Mouse (Mus musculus): Measurements from ENCODE around the gene Ugcg. TPM values are rescaled to one million over a fixed set of nuclear protein-coding genes. Genes with fewer than 3 reads are reported as not detected.
"Not testable (repeated sequence)": the region's sequence is repeated elsewhere in the genome, so short reads cannot be mapped to it uniquely, and the experiment has no call there.

Gene Ugcg
- polyA plus RNA-seq, 1 experiment = 22.3 TPM

DNA sequence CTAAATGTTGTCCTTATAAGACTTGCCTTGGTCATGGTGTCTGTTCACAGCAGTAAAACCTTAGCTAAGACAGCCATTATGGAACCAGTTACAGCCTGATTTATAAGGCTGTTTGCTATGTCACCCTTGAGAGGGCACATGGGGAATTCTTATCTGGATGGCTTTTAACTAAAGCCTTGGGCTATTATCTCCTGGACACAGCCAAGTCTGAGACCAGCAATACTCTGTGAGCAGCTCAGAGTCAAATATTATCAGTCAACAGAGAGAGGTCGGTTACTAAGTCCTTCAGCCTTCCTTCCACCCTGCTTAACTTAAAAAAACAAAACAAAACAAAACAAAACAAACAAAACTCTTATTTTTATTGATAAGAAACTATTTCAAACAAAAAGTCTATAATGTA lies 58.5 kb downstream of the Ugcg start:
- TF ChIP-seq POLR2A (IDR thresholded peaks at IDR 0.05; ENCODE audit: borderline replicate concordance, low read depth, low read length) (no peak), CTCF (IDR thresholded peaks at IDR 0.05; ENCODE audit: low read depth, low read length) (no peak)
- no peak overlapping the region for H3K4me3 ChIP-seq (ENCODE audit: insufficient read depth, low read length)
- H3K4me1 ChIP-seq (ENCODE audit: control insufficient read depth, insufficient read depth, low read length) = peaks cover 18% of the 10 kb centered on the region
- H3K27ac ChIP-seq (ENCODE audit: insufficient read depth, low read depth, low read length) = no peak overlapping the region

DNA sequence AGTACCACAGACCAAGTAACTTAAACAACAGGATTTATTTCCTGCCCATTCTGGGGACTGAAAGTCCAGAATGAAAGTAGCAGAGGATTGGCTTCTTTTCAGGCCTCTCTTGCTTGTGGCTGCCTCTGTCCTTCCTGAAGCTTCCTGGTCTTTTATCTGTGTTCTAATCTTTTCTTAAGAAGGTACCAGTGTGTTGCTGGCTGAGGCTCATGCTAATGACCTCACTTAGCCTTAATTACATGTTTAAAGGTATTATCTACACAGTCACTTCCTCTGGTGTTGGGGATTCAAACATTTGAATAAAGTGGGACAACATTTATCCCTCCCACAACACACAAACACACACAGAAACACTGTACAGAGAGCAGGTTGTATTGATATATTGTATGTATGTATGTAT lies 59.0 kb downstream of the Ugcg start:
- TF ChIP-seq CTCF (IDR thresholded peaks at IDR 0.05; ENCODE audit: low read depth, low read length) (no peak), POLR2A (IDR thresholded peaks at IDR 0.05; ENCODE audit: borderline replicate concordance, low read depth, low read length) (no peak)
- H3K4me3 ChIP-seq (ENCODE audit: insufficient read depth, low read length) = no peak overlapping the region
- no peak overlapping the region for H3K27ac ChIP-seq (ENCODE audit: insufficient read depth, low read depth, low read length)
- peaks cover 23% of the 10 kb centered on the region for H3K4me1 ChIP-seq (ENCODE audit: control insufficient read depth, insufficient read depth, low read length)

DNA sequence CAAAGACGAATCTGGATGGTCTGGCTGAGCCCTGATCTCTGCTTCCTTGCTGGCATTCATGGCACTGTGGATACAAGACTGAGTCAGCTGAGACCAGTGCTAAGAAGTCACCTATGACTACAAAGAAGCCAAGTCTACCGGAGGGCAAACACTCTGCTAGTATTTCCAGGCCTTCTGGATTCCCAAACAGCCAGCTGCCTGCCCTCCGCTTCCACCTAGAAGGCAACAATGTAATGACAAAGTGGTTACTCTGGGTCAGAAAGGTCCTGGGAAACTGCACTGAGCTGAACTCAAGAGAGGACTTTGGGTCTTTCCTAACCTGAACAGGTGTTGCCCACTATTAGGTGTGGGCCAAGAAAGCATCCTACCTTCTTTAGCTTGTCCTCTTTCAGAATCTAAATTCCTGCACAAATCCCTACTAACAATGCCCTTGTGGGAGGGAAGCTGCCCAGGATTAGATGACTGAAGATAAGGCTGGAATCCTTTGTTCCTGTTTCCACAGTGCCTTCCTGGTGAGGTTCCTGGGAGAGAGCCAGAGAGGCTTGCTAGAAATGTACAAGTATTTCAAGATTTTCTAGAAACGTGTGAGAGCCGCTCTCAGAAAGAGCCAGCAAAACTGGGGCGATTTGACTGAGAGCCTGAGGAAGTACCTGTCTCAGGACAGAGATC lies 63.5 kb downstream of the Ugcg start:
- Histone ChIP-seq H3K4me1 (ENCODE audit: control insufficient read depth, insufficient read depth, low read length) (peaks cover 34% of the 10 kb centered on the region), H3K4me3 (ENCODE audit: insufficient read depth, low read length) (no peak overlapping the region), H3K27ac (ENCODE audit: insufficient read depth, low read depth, low read length) (no peak overlapping the region)
- TF ChIP-seq POLR2A (IDR thresholded peaks at IDR 0.05; ENCODE audit: borderline replicate concordance, low read depth, low read length) = no peak
- no peak for TF ChIP-seq CTCF (IDR thresholded peaks at IDR 0.05; ENCODE audit: low read depth, low read length)

DNA sequence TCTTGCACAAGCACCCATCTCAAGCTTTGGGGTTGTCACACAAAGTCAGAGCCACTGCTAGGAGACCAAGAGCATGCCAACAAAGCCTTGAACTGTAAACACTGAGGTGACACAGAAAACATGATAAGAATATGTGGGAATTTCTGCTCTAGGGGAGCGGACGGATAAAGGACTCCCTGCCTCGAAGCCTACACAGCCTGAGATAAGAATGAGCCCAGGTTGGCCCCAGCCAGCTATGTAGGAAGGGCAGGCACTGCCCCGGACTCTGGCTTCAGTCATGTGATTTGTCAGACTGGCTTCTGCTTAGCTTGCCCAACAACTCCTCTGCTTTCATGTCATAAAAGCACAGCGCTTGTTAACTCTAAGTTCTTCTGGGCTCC lies 64.0 kb downstream of the Ugcg start:
- Histone ChIP-seq H3K4me1 (ENCODE audit: control insufficient read depth, insufficient read depth, low read length) (peaks cover 34% of the 10 kb centered on the region), H3K4me3 (ENCODE audit: insufficient read depth, low read length) (no peak overlapping the region), H3K27ac (ENCODE audit: insufficient read depth, low read depth, low read length) (no peak overlapping the region)
- no peak for TF ChIP-seq CTCF (IDR thresholded peaks at IDR 0.05; ENCODE audit: low read depth, low read length)
- TF ChIP-seq POLR2A (IDR thresholded peaks at IDR 0.05; ENCODE audit: borderline replicate concordance, low read depth, low read length) = no peak

DNA sequence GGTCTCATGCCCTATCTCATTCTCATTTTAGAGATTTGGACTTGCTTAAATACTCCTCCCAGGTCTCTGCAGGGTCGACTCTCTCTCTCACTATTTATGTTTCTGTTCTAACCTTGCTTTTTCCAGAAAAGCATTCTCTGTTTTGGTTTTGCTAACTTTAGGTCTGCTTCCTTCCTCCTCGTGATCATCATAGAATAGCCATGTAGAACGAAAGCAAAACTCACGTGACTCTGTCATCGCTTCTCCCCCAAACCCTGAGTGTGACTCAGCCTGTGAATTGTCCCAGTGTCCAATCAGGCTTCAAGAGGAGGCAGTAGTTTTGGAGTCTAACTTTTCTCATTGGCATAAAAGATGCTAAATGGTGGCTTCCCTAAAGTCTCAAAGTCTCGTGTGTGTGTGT lies 65.3 kb downstream of the Ugcg start:
- Histone ChIP-seq H3K4me1 (ENCODE audit: control insufficient read depth, insufficient read depth, low read length) (peaks cover 40% of the 10 kb centered on the region), H3K4me3 (ENCODE audit: insufficient read depth, low read length) (no peak overlapping the region), H3K27ac (ENCODE audit: insufficient read depth, low read depth, low read length) (peak overlapping the region; percentile 64)
- TF ChIP-seq CTCF (IDR thresholded peaks at IDR 0.05; ENCODE audit: low read depth, low read length) (no peak), POLR2A (IDR thresholded peaks at IDR 0.05; ENCODE audit: borderline replicate concordance, low read depth, low read length) (no peak)

DNA sequence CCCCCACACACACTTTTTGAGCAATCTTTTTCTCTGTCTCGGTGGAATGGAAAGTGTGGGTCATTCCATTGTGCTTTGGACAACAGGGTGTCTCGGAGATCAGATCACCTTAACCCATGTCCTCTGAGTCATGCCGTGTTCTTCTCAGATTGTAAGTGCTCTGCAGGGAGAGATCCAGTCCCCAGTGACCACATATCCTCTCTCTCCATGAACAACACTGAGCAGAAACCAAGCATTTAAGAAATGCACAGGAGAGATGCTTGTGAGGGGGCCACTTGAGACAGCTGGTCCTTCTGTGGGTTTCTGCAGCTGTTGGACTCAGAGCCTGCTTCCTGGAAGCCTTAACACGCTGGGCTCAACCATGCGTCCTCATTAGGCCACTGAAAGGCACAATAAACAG lies 66.9 kb downstream of the Ugcg start:
- Histone ChIP-seq H3K4me1 (ENCODE audit: control insufficient read depth, insufficient read depth, low read length) (peaks cover 51% of the 10 kb centered on the region), H3K27ac (ENCODE audit: insufficient read depth, low read depth, low read length) (no peak overlapping the region), H3K4me3 (ENCODE audit: insufficient read depth, low read length) (no peak overlapping the region)
- TF ChIP-seq CTCF (IDR thresholded peaks at IDR 0.05; ENCODE audit: low read depth, low read length) = no peak
- TF ChIP-seq POLR2A (IDR thresholded peaks at IDR 0.05; ENCODE audit: borderline replicate concordance, low read depth, low read length) = no peak

DNA sequence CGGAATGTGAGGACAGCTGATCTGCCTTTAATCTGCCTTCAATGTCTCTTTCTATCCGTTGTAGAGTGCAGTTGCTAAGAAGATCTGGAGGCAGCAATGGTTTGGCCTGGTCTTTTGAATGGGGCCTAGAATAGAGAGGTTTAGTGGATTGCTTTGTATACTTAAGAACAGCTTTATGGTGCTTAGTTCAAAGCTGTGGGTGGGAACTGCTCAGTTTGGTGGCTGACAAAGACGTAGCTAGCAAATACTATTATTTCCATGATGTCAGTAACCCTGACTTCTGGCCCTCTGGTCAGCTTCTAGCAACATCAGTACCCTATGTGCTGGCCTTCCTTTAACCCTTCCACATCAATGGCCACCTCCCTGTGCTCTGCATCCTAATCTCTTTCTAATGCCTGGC lies 68.8 kb downstream of the Ugcg start:
- peaks cover 48% of the 10 kb centered on the region for H3K4me1 ChIP-seq (ENCODE audit: control insufficient read depth, insufficient read depth, low read length)
- TF ChIP-seq POLR2A (IDR thresholded peaks at IDR 0.05; ENCODE audit: borderline replicate concordance, low read depth, low read length) (no peak), CTCF (IDR thresholded peaks at IDR 0.05; ENCODE audit: low read depth, low read length) (no peak)
- H3K27ac ChIP-seq (ENCODE audit: insufficient read depth, low read depth, low read length) = no peak overlapping the region
- no peak overlapping the region for H3K4me3 ChIP-seq (ENCODE audit: insufficient read depth, low read length)

DNA sequence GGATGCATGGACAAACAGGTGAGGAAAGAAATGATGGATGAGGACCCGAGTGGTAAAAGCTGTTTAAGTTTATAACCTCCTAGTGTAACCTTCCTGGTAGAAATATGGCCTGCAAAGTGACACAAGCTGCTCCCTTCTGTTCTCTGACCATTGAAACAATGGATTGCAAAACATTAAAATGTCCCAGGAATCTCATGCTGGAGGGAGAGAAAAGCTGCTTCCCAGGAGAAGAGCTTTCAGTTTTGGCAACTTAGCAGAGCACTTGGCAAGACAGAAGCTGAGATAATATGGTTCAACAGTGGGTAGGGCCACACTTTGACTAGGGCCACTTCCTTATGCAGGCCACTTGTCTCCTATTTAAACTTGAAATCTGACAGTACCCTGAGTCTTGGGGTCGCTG lies 69.7 kb downstream of the Ugcg start:
- Histone ChIP-seq H3K27ac (ENCODE audit: insufficient read depth, low read depth, low read length) (no peak overlapping the region), H3K4me3 (ENCODE audit: insufficient read depth, low read length) (no peak overlapping the region)

DNA sequence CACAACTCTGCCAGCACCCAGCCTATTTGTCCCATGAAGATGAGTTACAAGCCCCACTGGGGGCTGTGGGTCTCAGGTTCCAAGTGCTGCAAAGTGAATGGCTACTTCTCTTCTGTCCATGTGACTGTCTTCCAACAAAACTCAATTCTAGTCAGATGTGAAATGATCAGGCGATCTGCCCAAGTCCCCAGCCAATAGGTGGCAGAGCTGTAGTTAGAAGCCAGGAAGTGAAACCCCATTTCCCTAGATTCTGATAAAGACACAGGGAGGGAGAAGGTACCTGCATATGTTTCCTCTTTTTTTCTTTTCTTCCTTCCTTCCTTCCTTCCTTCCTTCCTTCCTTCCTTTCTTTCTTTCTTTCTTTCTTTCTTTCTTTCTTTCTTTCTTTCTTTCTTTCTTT lies 70.7 kb downstream of the Ugcg start:
- no peak overlapping the region for H3K4me3 ChIP-seq (ENCODE audit: insufficient read depth, low read length)
- H3K27ac ChIP-seq (ENCODE audit: insufficient read depth, low read depth, low read length) = no peak overlapping the region
- H3K4me1 ChIP-seq (ENCODE audit: control insufficient read depth, insufficient read depth, low read length) = peaks cover 37% of the 10 kb centered on the region
- no peak for TF ChIP-seq POLR2A (IDR thresholded peaks at IDR 0.05; ENCODE audit: borderline replicate concordance, low read depth, low read length)
- TF ChIP-seq CTCF (IDR thresholded peaks at IDR 0.05; ENCODE audit: low read depth, low read length) = no peak

More for the DNA sequence above, 69.7 kb downstream of the Ugcg start:
- TF ChIP-seq CTCF (IDR thresholded peaks at IDR 0.05; ENCODE audit: low read depth, low read length) (no peak), POLR2A (IDR thresholded peaks at IDR 0.05; ENCODE audit: borderline replicate concordance, low read depth, low read length) (no peak)
- H3K4me1 ChIP-seq (ENCODE audit: control insufficient read depth, insufficient read depth, low read length) = peaks cover 42% of the 10 kb centered on the region

DNA sequence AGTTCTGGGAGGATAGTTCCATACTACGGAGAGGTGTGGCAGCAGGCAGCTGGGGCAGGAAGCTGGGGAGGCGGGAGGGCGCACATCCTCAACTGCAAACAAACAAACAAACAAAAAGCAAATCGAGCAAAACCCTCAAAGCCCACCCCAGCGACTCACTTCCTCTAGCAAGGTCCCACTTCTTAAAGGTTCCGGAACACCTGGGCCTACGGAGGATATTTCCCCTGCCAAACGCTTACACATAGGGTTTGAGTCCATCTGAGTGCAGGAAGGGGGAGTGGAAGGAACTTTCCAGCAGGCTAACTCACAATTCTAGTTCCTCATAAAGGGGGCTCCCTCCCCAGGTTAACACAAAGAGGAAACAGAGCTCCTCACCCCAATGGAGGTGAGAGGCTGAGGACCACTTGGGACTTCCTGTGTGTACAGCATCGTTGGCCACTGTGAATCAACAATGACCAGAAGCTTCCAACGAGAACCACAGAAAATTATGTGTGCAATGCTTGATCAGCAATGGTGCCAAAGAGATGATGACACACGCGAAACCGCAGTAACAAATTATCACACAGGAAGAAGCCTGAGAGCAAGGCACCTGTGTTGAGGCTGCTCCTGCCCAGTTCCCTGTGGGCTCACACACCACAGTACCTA lies 71.9 kb downstream of the Ugcg start:
- H3K4me1 ChIP-seq (ENCODE audit: control insufficient read depth, insufficient read depth, low read length) = peaks cover 41% of the 10 kb centered on the region
- no peak overlapping the region for H3K4me3 ChIP-seq (ENCODE audit: insufficient read depth, low read length)
- no peak overlapping the region for H3K27ac ChIP-seq (ENCODE audit: insufficient read depth, low read depth, low read length)
- TF ChIP-seq CTCF (IDR thresholded peaks at IDR 0.05; ENCODE audit: low read depth, low read length) (no peak), POLR2A (IDR thresholded peaks at IDR 0.05; ENCODE audit: borderline replicate concordance, low read depth, low read length) (no peak)

DNA sequence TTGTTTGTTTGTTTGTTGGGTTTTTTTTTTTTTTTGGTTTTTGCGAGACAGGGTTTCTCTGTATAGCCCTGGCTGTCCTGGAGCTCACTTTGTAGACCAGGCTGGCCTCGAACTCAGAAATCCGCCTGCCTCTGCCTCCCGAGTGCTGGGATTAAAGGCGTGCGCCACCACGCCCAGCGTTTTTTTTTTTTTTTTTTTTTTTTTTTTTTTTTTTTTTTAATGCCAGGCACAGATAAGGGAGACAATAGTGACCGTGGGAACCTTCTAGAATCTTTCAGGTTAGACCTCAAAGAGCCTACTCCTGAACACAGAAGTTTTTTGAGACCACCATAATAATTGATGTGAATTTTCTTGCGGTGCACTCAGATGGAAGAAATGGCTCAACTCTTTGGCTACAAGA lies 72.5 kb downstream of the Ugcg start:
- not testable (repeated sequence) for H3K4me3 ChIP-seq (ENCODE audit: insufficient read depth, low read length); H3K27ac ChIP-seq (ENCODE audit: insufficient read depth, low read depth, low read length)
- H3K4me1 ChIP-seq (ENCODE audit: control insufficient read depth, insufficient read depth, low read length) = peaks cover 42% of the 10 kb centered on the region
